8 mouse cellular contexts compared by ENCODE assay signal in the genomic region with DNA sequence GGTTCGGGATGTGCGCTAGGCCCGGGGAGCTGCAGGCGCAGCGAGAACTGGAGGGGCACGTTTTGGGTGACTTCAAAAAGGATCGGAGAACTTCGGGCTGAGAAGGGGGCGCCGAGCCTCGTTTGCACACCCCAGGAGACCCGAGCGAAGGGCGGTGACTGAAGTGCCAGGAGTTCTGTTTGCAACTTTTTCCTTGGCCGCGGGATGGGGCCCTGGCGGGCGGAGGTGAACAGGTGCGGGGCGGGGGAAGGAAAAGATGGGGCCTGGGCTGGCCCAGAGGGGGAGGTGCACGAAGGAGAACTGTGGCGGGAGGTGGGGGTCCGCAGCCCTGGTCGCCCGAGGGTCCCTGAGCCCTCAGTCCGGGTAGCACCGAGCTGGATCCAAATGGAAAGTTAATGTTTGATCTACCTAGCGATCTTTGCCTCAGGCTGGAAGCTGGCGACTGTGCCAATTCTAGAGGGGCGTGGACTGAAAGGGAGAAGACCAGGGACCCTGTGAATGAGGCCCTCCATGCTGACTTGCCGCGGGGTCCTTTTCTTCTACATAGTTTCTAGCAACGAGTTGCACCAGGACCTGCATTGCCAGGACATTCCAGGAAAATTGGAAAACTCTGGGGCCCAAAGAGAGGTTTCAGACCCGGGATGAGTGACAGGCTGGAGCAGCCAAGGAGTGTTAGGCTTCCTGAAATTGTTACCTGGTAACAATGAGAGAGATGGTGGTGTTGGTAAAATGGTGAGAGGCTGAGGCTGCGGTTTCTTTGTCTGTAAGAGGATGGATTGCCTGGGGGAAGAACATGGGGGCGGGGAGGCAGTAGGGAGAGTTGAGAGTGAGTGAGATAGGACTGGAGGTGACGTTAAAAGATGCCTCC. TPM values are rescaled to one million over a fixed set of nuclear protein-coding genes. Genes with fewer than 3 reads are reported as not detected.
DNase-seq lines count a peak whose midpoint lies in the region; ATAC-seq and TF ChIP-seq lines count a peak whose summit lies in the region.

No protein-coding gene starts in this region.

- peak; percentile 80 for DNase-seq in R1 (ENCODE audit: low read depth, low spot score)
- DNase-seq in heart, postnatal 0 days (ENCODE audit: low spot score), result no peak
- DNase-seq in large intestine, adult 2 months (ENCODE audit: low read depth, low spot score), result peak; percentile 56
- no peak for DNase-seq in urinary bladder, postnatal 25 days (ENCODE audit: low spot score)
- no peak for DNase-seq in cerebellum, adult 11 months
- DNase-seq in layer of hippocampus, postnatal 25 days (ENCODE audit: extremely low spot score in 1 of 2, low spot score in 1 of 2), result no peak

- peaks cover 16% of the 10 kb centered on the region for H3K4me1 ChIP-seq in heart, postnatal 0 days (ENCODE audit: control insufficient read depth, insufficient read depth)
- peaks cover 39% of the 10 kb centered on the region for H3K4me1 ChIP-seq in neural tube, embryonic 13.5 days (replicated peaks)

- no peaks in the 10 kb centered on the region for H3K36me3 ChIP-seq in C2C12 (ENCODE audit: control insufficient read depth, insufficient read depth)
- no peaks in the 10 kb centered on the region for H3K36me3 ChIP-seq in heart, postnatal 0 days (replicated peaks; ENCODE audit: control insufficient read depth, insufficient read depth, low read length)
- no peaks in the 10 kb centered on the region for H3K36me3 ChIP-seq in neural tube, embryonic 13.5 days

- peak overlapping the region; percentile 11 for H3K4me3 ChIP-seq in C2C12 (ENCODE audit: insufficient read depth, poor library complexity, severe bottlenecking)
- peak overlapping the region; percentile 84 for H3K4me3 ChIP-seq in heart, postnatal 0 days (ENCODE audit: low read depth, low read length)
- peak overlapping the region; percentile 40 for H3K4me3 ChIP-seq in neural tube, embryonic 13.5 days

- no peaks in the 10 kb centered on the region for H3K79me3 ChIP-seq in C2C12 (ENCODE audit: low read depth)

- peak overlapping the region; percentile 76 for H3K9ac ChIP-seq in heart, postnatal 0 days (replicated peaks; ENCODE audit: low read depth, low read length)
- peak overlapping the region; percentile 34 for H3K9ac ChIP-seq in neural tube, embryonic 13.5 days

- TF ChIP-seq CTCF in C2C12 (IDR thresholded peaks at IDR 0.05; ENCODE audit: control insufficient read depth, insufficient read depth, insufficient read length), result no peak
- no peak for TF ChIP-seq CTCF in heart, postnatal 0 days (IDR thresholded peaks at IDR 0.05; ENCODE audit: low read depth)

- H3K79me2 ChIP-seq in C2C12 (ENCODE audit: control insufficient read depth, insufficient read depth), result no peaks in the 10 kb centered on the region

- H3K9me3 ChIP-seq in heart, postnatal 0 days (replicated peaks; ENCODE audit: control insufficient read depth, low read length), result no peaks in the 10 kb centered on the region
- H3K9me3 ChIP-seq in neural tube, embryonic 13.5 days, result no peaks in the 10 kb centered on the region

- ATAC-seq in heart, postnatal 0 days (ENCODE audit: insufficient read depth, low read depth), result no peak
- ATAC-seq in neural tube, embryonic 13.5 days (ENCODE audit: low read depth), result no peak

- H3K4me2 ChIP-seq in heart, postnatal 0 days (ENCODE audit: low read depth, low read length), result peak overlapping the region; percentile 96
- peak overlapping the region; percentile 71 for H3K4me2 ChIP-seq in neural tube, embryonic 13.5 days

- no peaks in the 10 kb centered on the region for H3K27me3 ChIP-seq in C2C12 (ENCODE audit: control insufficient read depth, insufficient read depth, insufficient read length)
- H3K27me3 ChIP-seq in heart, postnatal 0 days (ENCODE audit: control insufficient read depth, insufficient read depth, low read length), result peaks cover 14% of the 10 kb centered on the region; the same call in 1 of the 2 replicates
- H3K27me3 ChIP-seq in neural tube, embryonic 13.5 days, result peaks cover 72% of the 10 kb centered on the region

- 1% methylated on average over 37 of the region's 37 CpGs for WGBS in heart, postnatal 0 days
- 3% methylated on average over 37 of the region's 37 CpGs for WGBS in large intestine, adult 2 months
- WGBS in neural tube, embryonic 13.5 days, result 1% methylated on average over 37 of the region's 37 CpGs

- peak overlapping the region; percentile 69 for H3K27ac ChIP-seq in heart, postnatal 0 days (ENCODE audit: low read depth)
- no peak overlapping the region for H3K27ac ChIP-seq in neural tube, embryonic 13.5 days (replicated peaks)

- TF ChIP-seq EP300 in heart, postnatal 0 days (IDR thresholded peaks at IDR 0.05; ENCODE audit: low read depth), result no peak

- peak overlapping the region; percentile 62 for H3ac ChIP-seq in C2C12 (ENCODE audit: control insufficient read depth, insufficient read length, low read depth)

TF ChIP-seq in C2C12, 6 proteins besides CTCF, POLR2A, EP300 and RAD21:
- no peak for TF ChIP-seq MAX (IDR thresholded peaks at IDR 0.05)
- TF ChIP-seq FOSL1 (IDR thresholded peaks at IDR 0.05; ENCODE audit: insufficient read depth, low read length, poor library complexity, severe bottlenecking), result no peak
- TF ChIP-seq MYOD1 (IDR thresholded peaks at IDR 0.05; ENCODE audit: control insufficient read depth, insufficient read length, low read depth), result no peak
- TF ChIP-seq USF1 (IDR thresholded peaks at IDR 0.05; ENCODE audit: low read depth), result no peak
- no peak for TF ChIP-seq MYOG (IDR thresholded peaks at IDR 0.05; ENCODE audit: control insufficient read depth, extremely low read depth, insufficient read length)
- no peak for TF ChIP-seq CEBPB (IDR thresholded peaks at IDR 0.05; ENCODE audit: low read depth)

RNA-seq across cellular contexts. Expression of gene Tcea3, which starts 1.2 kb away (rescaled TPM):
- 2.8 TPM for polyA plus RNA-seq in C2C12 (2012; fragmentation: generic; extraction: Trizol)
- 28.6 and 36.6 TPM in 2 replicates for total RNA-seq in heart, postnatal 0 days (2014; rRNA removed; ENCODE audit: low replicate concordance)
- 103 and 105 TPM in 2 replicates for polyA plus RNA-seq in heart, postnatal 0 days (2015; fragmentation: Nextera tagmentation; extraction: Ambion mirVana)
- polyA plus RNA-seq in large intestine, adult 2 months (2012; rRNA removed), result 15.3 and 18.2 TPM in 2 replicates
- 1.9 and 2.6 TPM in 2 replicates for polyA plus RNA-seq in neural tube, embryonic 13.5 days (2015; fragmentation: Nextera tagmentation; extraction: Ambion mirVana)
- under 1 TPM in 1 of 2 experiments, not detected in 1; 0.52 TPM for total RNA-seq in layer of hippocampus, postnatal 25 days (2021)

RNA-seq across cellular contexts. Expression of gene Zfp46, which starts 35.8 kb away (rescaled TPM):
- polyA plus RNA-seq in C2C12 (2012; fragmentation: generic; extraction: Trizol), result 5.2 TPM
- 19.1 and 21.3 TPM in 2 replicates for total RNA-seq in heart, postnatal 0 days (2014; rRNA removed; ENCODE audit: low replicate concordance)
- 15.3 and 19.5 TPM in 2 replicates for polyA plus RNA-seq in heart, postnatal 0 days (2015; fragmentation: Nextera tagmentation; extraction: Ambion mirVana)
- 6.8 and 11.7 TPM in 2 replicates for polyA plus RNA-seq in large intestine, adult 2 months (2012; rRNA removed)
- polyA plus RNA-seq in neural tube, embryonic 13.5 days (2015; fragmentation: Nextera tagmentation; extraction: Ambion mirVana), result 41.9 and 45.8 TPM in 2 replicates
- total RNA-seq in layer of hippocampus, postnatal 25 days (2021), result 10 to 100 TPM; 48.8 to 62.9 TPM

RNA-seq across cellular contexts. Expression of gene Asap3, which starts 42.5 kb away (rescaled TPM):
- 3.8 TPM for polyA plus RNA-seq in C2C12 (2012; fragmentation: generic; extraction: Trizol)
- total RNA-seq in heart, postnatal 0 days (2014; rRNA removed; ENCODE audit: low replicate concordance), result 2.9 and 3.2 TPM in 2 replicates
- polyA plus RNA-seq in heart, postnatal 0 days (2015; fragmentation: Nextera tagmentation; extraction: Ambion mirVana), result 1.7 and 2.0 TPM in 2 replicates
- polyA plus RNA-seq in large intestine, adult 2 months (2012; rRNA removed), result 2.3 and 2.4 TPM in 2 replicates
- 8.6 and 8.8 TPM in 2 replicates for polyA plus RNA-seq in neural tube, embryonic 13.5 days (2015; fragmentation: Nextera tagmentation; extraction: Ambion mirVana)
- 1 to 10 TPM; 2.7 to 4.3 TPM for total RNA-seq in layer of hippocampus, postnatal 25 days (2021)

Comparison
In these comparisons a context has a peak if more than half of its experiments do, and no peak if none do; other contexts are left out.
1. H3K4me3 ChIP-seq: peak in every context shown above with its lines; median percentile 84 in heart, postnatal 0 days; 40 in neural tube, embryonic 13.5 days; 11 in C2C12.
2. DNase-seq: peak in R1 (single experiment) and large intestine, adult 2 months (single experiment); none in heart, postnatal 0 days (single experiment), urinary bladder, postnatal 25 days (single experiment), cerebellum, adult 11 months (single experiment) and layer of hippocampus, postnatal 25 days (0 of 2).